Mouse (Mus musculus): ENCODE results near the gene Atox1.

DNA sequence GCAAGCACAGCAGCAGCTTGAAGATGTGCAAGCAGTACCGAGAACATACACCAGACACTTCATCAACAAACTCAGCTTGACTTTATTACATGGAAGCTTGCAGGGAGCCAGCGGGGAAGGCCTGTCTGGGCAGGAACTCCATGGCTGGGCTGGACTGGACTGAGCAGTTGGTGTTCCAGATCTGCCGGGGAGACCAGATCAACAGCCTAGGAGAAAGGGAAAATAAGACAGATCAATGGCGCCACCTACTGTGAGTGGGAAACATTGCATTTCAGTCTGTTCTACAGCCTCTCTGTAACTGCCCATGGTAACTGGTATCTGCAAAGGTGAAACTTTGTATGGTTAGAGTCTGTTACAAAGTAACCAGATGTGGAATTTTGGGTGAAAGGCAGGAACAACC lies 14.5 kb downstream of the Atox1 start:
- TF ChIP-seq CTCF (IDR thresholded peaks at IDR 0.05; ENCODE audit: extremely low read depth, insufficient read length, insufficient replicate concordance, low read depth, low read length) (peak; percentile 63; the same call in 1 of the 2 replicates), POLR2A (IDR thresholded peaks at IDR 0.05; ENCODE audit: low read depth, low read length) (no peak)
